Mouse (Mus musculus): ENCODE measurements around the gene Obp1b. TPM values are rescaled to one million over a fixed set of nuclear protein-coding genes. Genes with fewer than 3 reads are reported as not detected.

Gene Obp1b
- not detected for polyA plus RNA-seq (2014; fragmentation: Illumina TruSeq; extraction: RNeasy Lipid Tissue Mini Kit (QIAGEN cat#74804); ENCODE audit: low read depth, low replicate concordance)

GRCm38 (mm10) chrX:78186477-78186876 is at the start of gene Obp1b:
TSS of gene Obp1b (plus strand) at chrX:78186777.

Other genes with a start within 250 kb of the Obp1b start
- not detected for gene Obp1a, start 95.4 kb upstream of the Obp1b start, polyA plus RNA-seq (2014; fragmentation: Illumina TruSeq; extraction: RNeasy Lipid Tissue Mini Kit (QIAGEN cat#74804); ENCODE audit: low read depth, low replicate concordance)
- gene Gm5938, start 61.3 kb upstream of the Obp1b start, polyA plus RNA-seq (2014; fragmentation: Illumina TruSeq; extraction: RNeasy Lipid Tissue Mini Kit (QIAGEN cat#74804); ENCODE audit: low read depth, low replicate concordance): not detected
- gene Gm14743, start 59.1 kb downstream of the Obp1b start, polyA plus RNA-seq (2014; fragmentation: Illumina TruSeq; extraction: RNeasy Lipid Tissue Mini Kit (QIAGEN cat#74804); ENCODE audit: low read depth, low replicate concordance): not detected
- gene 4930480E11Rik, start 182.9 kb downstream of the Obp1b start, polyA plus RNA-seq (2014; fragmentation: Illumina TruSeq; extraction: RNeasy Lipid Tissue Mini Kit (QIAGEN cat#74804); ENCODE audit: low read depth, low replicate concordance): not detected

All from kidney, adult 10 weeks (tissue).